Mouse (Mus musculus) stomach, postnatal 0 days (tissue): ENCODE results near the gene Ldlrad3. TPM values are rescaled to one million over a fixed set of nuclear protein-coding genes. Genes with fewer than 3 reads are reported as not detected.

Source experiments
- ATAC-seq: fragments of 200-750 bp; cut with Nextera tagmentation; 2 replicates; pipeline ENCODE4 v1.8.0; 2017; ENCODE audit not compliant: low FRiP score, low TSS enrichment
- DNase-seq: peaks from one replicate; pipeline ENCODE4 v3.0.0-alpha.2; 2016; ENCODE audit warnings: low spot score
- H3K27ac ChIP-seq: fragments of 300-500 bp; sonication (generic); replicated peaks from 2 replicates; pipeline ENCODE4 v1.5.1; 2014; ENCODE audit warnings: mild to moderate bottlenecking, control low read depth
- H3K27me3 ChIP-seq: fragments of 300-500 bp; sonication (generic); 2 replicates; pipeline ENCODE4 v1.6.1; 2014; ENCODE audit warnings: low read length; ENCODE audit not compliant: control insufficient read depth, insufficient read depth
- H3K36me3 ChIP-seq: fragments of 300-500 bp; sonication (generic); 2 replicates; pipeline ENCODE4 v1.6.1; 2014; ENCODE audit warnings: low read length, mixed read lengths; ENCODE audit not compliant: control insufficient read depth, insufficient read depth
- H3K4me1 ChIP-seq: fragments of 300-500 bp; sonication (generic); replicated peaks from 2 replicates; pipeline ENCODE4 v1.6.1; 2014; ENCODE audit warnings: antibody characterized with exemption; ENCODE audit not compliant: control insufficient read depth, insufficient read depth
- H3K4me2 ChIP-seq: fragments of 300-500 bp; sonication (generic); replicated peaks from 2 replicates; pipeline ENCODE4 v1.6.1; 2014; ENCODE audit warnings: low read depth, mild to moderate bottlenecking, control low read depth, moderate library complexity
- H3K4me3 ChIP-seq: fragments of 300-500 bp; sonication (generic); 2 replicates; pipeline ENCODE4 v1.5.1; 2014; ENCODE audit warnings: low read depth, low read length, control low read depth
- H3K9ac ChIP-seq: fragments of 300-500 bp; sonication (generic); 2 replicates; pipeline ENCODE4 v1.6.1; 2014; ENCODE audit warnings: mild to moderate bottlenecking, low read length, control low read depth, mixed read lengths
- H3K9me3 ChIP-seq: fragments of 300-500 bp; sonication (generic); 2 replicates; pipeline ENCODE4 v1.6.1; 2016; ENCODE audit warnings: low read length; ENCODE audit not compliant: control insufficient read depth
- CTCF ChIP-seq: IDR thresholded peaks from 2 replicates; pipeline ENCODE4 v1.5.1; 2016; ENCODE audit warnings: antibody characterized with exemption, low read depth, mild to moderate bottlenecking, moderate library complexity
- EP300 ChIP-seq: optimal IDR thresholded peaks from 2 replicates; pipeline ENCODE3; 2016; ENCODE audit warnings: antibody characterized with exemption
- WGBS: fragments of 180-500 bp; shearing (Covaris S2); extraction: QIAGEN DNeasy Blood & Tissue Kit; methylation state at CpG from one replicate; pipeline ENCODE4 v1.1.7; 2014; 5-methylcytosine and 5-hydroxymethylcytosine counted together
- polyA plus RNA-seq: library from polyadenylated mRNA; unstranded; fragments of >200 nt; fragmentation: Nextera tagmentation; extraction: Ambion mirVana; gene quantifications from 2 replicates; pipeline ENCODE4 v1.2.1, GENCODE M21; 2015

Ldlrad3 gene
- polyA plus RNA-seq, 1 experiment from 2014 or later: 20.5 TPM

GRCm38 (mm10) chr2:101997013-101997412 lies 189.2 kb downstream of the Ldlrad3 start:
- no peak for DNase-seq
- Histone ChIP-seq H3K9ac (no peak overlapping the region), H3K9me3 (no peaks in the 10 kb centered on the region), H3K4me3 (no peak overlapping the region), H3K4me2 (no peak overlapping the region), H3K36me3 (no peaks in the 10 kb centered on the region), H3K27ac (no peak overlapping the region), H3K4me1 (peaks cover 6% of the 10 kb centered on the region), H3K27me3 (no peaks in the 10 kb centered on the region)
- no peak for TF ChIP-seq CTCF
- TF ChIP-seq EP300: no peak
- ATAC-seq: no peak
- 71% methylated on average over 11 of the region's 11 CpGs for WGBS

GRCm38 (mm10) chr2:101992574-101993310 lies 193.4 kb downstream of the Ldlrad3 start:
- 80% methylated on average over 9 of the region's 9 CpGs for WGBS
- Histone ChIP-seq H3K4me2 (no peak overlapping the region), H3K36me3 (no peaks in the 10 kb centered on the region), H3K4me3 (no peak overlapping the region), H3K27ac (no peak overlapping the region), H3K9ac (no peak overlapping the region), H3K9me3 (no peaks in the 10 kb centered on the region), H3K4me1 (no peaks in the 10 kb centered on the region), H3K27me3 (no peaks in the 10 kb centered on the region)
- ATAC-seq (no peak), DNase-seq (no peak)
- TF ChIP-seq CTCF (no peak), EP300 (no peak)

GRCm38 (mm10) chr2:101991726-101992125 lies 194.5 kb downstream of the Ldlrad3 start:
- Histone ChIP-seq H3K9ac (no peak overlapping the region), H3K4me2 (no peak overlapping the region), H3K9me3 (no peaks in the 10 kb centered on the region), H3K4me1 (no peaks in the 10 kb centered on the region), H3K27ac (no peak overlapping the region), H3K27me3 (no peaks in the 10 kb centered on the region), H3K4me3 (no peak overlapping the region), H3K36me3 (no peaks in the 10 kb centered on the region)
- DNase-seq (no peak), ATAC-seq (no peak)
- no peak for TF ChIP-seq EP300
- TF ChIP-seq CTCF: no peak
- 89% methylated on average over 2 of the region's 2 CpGs for whole genome bisulfite sequencing

- Histone ChIP-seq H3K27ac (no peak overlapping the region), H3K4me1 (no peaks in the 10 kb centered on the region), H3K9ac (no peak overlapping the region), H3K4me2 (no peak overlapping the region), H3K4me3 (no peak overlapping the region), H3K27me3 (no peaks in the 10 kb centered on the region), H3K9me3 (no peaks in the 10 kb centered on the region), H3K36me3 (no peaks in the 10 kb centered on the region)
- DNase-seq (no peak), ATAC-seq (no peak)
- TF ChIP-seq CTCF (no peak), EP300 (no peak)
- 70% methylated on average over 3 of the region's 3 CpGs for WGBS
Measured at GRCm38 (mm10) chr2:101986344-101987087, 199.7 kb downstream of the Ldlrad3 start.

- WGBS: 69% methylated on average over 9 of the region's 9 CpGs
- Histone ChIP-seq H3K4me3 (no peak overlapping the region), H3K4me1 (no peaks in the 10 kb centered on the region), H3K4me2 (no peak overlapping the region), H3K9ac (no peak overlapping the region), H3K27me3 (no peaks in the 10 kb centered on the region), H3K9me3 (no peaks in the 10 kb centered on the region), H3K36me3 (no peaks in the 10 kb centered on the region), H3K27ac (no peak overlapping the region)
- DNase-seq: no peak
- no peak for ATAC-seq
- TF ChIP-seq CTCF (no peak), EP300 (no peak)
Measured at GRCm38 (mm10) chr2:101983853-101984543, 202.2 kb downstream of the Ldlrad3 start.
